Mouse (Mus musculus) bone marrow macrophage, adult 2 months (primary cell): ENCODE data around the gene Gm49355.

Experiments
- CTCF ChIP-seq: IDR thresholded peaks from 2 replicates; pipeline ENCODE4 v1.5.1; 2012; ENCODE audit warnings: low read depth, mild to moderate bottlenecking, low read length, moderate library complexity
- POLR2A ChIP-seq: IDR thresholded peaks from 2 replicates; pipeline ENCODE4 v1.6.1; 2012; ENCODE audit warnings: mild to moderate bottlenecking, low read depth, low read length, borderline replicate concordance

- TF ChIP-seq POLR2A (no peak), CTCF (no peak; the same call in 1 of the 2 replicates)
Measured at GRCm38 (mm10) chr14:12341075-12341788, 57.5 kb downstream of the Gm49355 start.
